Mouse (Mus musculus) lung, postnatal 36 days (tissue): ENCODE measurements at regions not wholly inside any gene's neighbourhood (a gene's known extent, or its start where the extent isn't known, plus 50 kb on each side); places are given as distances from the start of the nearest gene placed in this dataset.
"Not testable (repeated sequence)": the region's sequence is repeated elsewhere in the genome, so short reads cannot be mapped to it uniquely, and the experiment has no call there.

Source experiments
- DNase-seq: peaks from one replicate; pipeline ENCODE4 v3.0.0; 2022; ENCODE audit warnings: mixed read lengths

DNA sequence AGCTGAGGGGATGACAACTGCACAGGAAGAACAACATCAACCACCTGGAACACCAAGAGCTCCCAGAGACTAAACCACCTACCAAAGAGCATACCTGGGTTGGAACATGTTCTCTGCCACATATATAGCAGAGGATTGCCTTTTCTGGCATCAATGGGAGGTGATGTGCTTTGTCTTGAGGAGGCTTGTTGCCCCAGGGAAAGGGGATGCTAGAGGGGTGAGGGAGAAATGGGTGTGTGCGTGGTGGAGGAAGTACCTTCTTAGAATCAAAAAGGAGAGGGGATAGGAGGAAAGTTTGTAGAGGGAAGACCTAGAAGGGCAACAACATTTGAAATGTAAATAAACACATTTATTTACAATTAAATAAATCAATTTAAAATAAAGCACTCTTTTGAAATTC, 358.5 kb upstream of the Pfkp start:
- DNase-seq: no peak

DNA sequence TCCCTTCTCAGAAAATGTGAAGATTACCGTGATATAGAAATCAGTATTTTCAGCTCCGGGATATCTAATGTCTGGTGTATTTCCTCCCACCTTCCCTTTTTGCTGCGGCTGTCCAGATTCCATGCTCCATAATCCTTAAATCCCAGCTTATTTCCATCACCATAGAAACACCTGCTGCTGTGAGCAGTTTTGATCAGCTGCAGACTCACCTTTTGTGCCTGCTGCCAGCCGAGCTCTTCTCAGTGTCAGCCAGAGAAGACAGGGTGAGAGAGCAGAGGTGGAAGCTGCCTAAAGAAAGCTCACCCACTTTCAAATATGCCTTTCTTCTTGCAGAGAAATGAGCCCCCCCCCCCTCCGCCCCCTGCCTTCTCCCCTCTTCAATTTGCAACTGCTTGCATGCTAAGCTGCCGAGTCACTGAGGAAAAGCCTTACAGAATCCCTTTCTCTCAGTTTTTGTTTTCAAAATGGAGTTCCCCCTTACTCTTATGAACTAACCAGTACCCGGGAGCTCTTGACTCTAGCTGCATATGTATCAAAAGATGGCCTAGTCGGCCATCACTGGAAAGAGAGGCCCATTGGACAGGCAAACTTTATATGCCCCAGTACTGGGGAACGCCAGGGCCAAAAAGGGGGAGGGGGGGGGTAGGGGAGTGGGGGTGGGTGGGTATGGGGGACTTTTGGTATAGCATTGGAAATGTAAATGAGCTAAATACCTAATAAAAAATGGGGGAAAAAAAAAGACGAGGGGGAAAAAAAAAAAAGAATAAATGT, 350.1 kb upstream of the Pfkp start:
- not testable (repeated sequence) for DNase-seq

- DNase-seq: no peak
Measured at GRCm38 (mm10) chr13:6998094-6998493, 349.5 kb upstream of the Pfkp start.

- DNase-seq: no peak
Measured at GRCm38 (mm10) chr13:6992323-6992994, 343.9 kb upstream of the Pfkp start.

DNA sequence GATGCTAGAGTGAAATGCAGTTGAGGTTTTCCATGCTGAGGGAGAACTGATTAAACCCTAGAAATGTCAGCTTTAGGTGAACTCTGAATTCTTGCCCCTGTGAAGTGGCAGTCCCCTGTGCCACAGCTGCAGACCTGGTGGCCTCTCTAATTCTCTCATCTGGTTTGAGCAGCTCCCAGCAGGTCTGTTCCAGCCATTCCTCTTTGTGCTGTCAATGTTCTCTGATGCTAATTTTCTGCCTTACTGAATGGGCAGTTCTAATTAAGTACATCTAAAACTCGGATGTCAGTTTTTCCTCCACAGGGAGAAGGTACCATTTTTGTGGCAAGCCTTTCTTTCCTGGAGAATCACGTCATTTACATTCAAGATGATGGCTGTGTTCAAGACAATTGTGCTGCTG, 343.1 kb upstream of the Pfkp start:
- no peak for DNase-seq

DNA sequence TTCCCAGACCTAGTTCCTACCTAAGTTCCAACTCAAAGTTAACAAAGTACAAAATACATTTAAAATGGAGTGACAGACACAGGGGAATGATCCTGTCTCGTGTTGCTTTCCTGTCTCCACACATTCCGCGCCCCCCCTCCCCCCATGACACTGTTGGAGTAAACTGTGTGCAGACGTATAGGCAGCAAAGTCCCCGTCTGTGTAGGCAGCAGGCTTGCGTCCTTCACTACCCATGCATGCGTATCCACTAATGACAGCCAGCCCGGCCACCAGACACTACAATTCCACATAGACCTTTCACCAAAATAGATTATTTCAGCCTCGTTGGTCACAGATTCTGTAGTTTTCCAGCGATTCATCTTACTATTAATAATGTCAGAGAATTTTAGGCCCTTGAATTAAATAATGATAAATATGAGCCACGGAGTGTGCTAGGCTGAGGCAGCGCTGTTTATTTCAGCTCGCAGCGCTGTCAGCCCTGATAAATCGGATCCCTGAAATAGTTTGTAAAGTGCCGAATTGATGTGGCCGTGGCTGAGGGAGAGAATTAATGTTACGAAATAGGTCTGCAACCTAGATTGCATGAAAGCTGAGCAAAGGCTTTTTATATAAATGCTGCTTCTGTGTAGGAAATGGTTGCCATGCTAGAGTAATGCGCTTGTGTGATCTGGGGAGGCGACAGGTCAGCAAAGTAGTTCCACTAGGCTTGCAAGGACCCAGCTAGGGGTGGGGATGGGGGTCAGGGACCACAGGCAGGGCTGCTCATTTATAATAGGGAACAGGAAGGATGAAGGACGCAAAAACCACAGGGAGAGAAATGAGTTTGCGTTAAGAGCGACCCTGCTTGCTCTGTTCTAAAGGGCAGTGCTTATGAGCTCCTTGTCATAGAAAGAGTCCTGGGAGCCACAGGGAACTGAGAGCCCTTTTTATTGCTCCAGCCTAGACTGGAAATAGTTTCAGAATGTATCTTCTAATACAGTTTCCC, 336.7 kb upstream of the Pfkp start:
- DNase-seq: no peak

DNA sequence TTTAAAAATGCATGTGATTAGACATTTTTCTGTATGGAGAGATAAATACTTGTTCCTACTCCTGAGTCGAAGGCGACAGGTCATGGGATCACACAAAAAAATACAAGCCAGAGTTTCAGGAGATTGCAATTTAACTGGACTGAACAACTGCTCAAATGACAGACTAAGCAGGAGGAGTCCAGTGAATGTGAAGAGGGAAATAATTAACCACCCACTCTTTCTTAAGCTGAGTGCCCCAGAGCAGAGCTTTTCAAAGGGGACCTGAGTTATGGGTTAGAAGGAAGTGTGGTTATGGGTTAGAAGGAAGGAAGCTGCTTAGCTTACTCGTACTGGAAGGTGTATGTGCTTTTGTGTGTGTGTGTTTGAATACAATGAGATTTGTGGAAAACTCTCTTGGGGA, 307.1 kb upstream of the Pfkp start:
- no peak for DNase-seq

DNA sequence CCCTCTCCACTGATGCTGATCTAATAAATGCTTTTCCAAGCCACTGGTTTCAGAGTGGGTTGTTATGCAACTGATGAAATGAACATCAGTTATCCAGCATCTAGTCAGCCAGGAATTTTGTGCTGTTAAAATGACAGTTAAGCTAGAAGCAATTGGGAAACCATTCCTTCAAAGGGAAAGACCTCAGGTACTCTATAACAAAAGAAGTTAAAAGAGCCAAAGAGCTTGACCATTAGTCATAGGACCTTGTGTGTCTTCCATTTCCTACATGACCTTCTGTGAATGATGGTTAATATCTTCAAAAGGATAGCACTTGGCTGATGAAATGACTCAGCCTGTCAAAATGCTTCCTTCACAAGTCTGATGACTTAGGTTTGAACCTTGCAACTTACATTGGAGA, 275.6 kb upstream of the Pfkp start:
- DNase-seq: no peak

DNA sequence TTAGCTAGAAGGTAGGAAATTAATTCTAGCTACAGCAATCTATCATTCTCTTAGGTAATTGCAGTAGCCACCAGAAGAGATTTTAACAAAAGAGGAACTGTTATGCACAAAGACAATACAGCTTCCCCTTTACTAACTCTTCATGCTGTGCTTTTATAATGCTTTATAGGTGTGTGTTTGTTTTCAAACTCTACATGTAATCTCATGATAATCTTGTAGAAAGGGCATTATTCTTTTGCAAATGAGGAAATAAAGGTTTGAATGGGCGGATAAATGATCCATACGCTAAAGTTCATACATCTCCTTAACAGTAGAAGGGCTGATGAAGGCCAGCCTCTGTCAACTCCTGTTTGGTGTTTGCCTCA, 273.8 kb upstream of the Pfkp start:
- DNase-seq: no peak

DNA sequence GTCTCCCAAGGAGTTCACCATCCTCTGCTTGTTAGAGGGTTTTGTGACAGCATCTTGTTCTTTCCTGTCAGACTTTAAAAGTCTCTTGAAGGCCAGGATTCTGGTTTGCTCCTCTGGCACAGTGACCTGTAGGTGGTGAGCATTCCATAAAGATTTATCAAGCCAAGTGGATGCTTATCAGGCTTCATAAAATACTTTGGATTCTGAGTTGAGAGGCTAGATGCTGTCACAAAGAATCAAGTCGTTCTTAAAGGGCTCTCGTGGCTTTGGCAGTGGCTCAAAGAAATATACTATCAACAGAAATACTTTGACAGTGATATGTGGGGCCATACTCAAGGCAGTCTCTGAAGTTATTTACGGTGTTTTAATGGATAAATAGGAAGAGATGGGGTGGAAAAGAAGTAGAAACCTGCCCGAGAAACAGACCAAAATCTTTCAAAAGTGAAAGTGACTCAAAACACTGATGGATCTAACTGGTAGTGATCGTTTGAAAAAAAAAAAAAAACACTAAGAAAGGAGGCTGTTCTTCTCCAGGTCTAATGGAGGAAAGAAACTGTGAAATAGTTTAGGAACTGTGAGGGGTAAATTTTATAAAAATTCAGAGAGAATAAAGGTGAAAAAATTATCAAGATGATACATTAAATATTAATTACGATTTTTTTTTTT, 273.2 kb upstream of the Pfkp start:
- DNase-seq: peak; percentile 44

DNA sequence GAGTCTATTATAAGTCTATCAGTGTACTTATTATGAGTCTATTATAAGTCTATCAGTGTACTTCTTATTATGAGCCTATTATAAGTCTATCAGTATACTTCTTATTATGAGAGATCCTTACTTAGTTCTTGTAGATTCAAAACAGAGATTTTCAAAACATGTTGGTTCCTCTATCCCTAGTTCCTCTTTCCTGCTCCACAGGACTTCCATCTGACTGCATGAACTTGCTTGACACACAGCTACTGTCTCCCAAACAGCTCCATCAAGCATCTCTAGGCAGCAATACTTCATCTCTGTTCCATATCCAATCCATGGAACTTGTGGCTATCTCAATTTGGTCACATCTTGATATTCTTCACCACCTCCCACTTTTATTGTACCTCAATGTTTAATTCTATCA, 257.4 kb upstream of the Pfkp start:
- DNase-seq: no peak

DNA sequence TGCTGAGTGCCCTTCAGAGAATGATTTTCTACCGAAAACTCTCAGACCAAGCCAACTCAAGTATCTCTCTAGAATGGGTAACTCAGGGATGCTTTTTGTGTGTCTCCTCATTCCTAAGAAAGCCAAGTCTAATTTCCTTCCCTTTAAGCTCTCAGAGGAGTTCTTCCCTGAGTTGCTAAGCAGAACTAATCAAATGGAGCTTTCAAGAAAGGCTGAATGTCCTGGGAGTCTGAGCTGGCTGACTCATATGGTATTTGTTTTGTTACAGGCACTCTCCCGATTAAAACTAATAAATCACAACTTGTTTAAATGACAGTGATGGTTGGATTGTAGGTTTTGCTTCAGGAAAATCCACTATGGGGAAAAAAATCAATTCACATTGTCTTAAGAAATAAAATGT, 253.1 kb upstream of the Pfkp start:
- no peak for DNase-seq

DNA sequence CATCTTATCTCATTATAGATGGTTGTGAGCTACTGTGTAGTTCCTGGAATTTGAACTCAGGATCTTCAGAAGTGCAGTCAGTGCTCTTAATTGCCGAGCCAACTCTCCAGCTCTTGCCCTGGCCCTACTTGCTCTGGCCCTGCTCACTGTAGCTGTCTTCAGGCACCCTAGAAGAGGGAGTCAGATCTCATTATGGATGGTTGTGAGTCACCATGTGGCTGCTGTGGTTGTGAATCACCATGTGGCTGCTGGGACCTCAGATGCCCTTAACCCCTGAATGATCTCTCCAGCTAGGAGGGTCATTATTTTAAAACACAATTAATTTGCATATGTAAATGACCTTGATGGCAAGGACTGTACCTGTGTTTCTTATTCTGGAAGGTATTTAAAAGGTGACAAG, 249.1 kb upstream of the Pfkp start:
- no peak for DNase-seq

DNA sequence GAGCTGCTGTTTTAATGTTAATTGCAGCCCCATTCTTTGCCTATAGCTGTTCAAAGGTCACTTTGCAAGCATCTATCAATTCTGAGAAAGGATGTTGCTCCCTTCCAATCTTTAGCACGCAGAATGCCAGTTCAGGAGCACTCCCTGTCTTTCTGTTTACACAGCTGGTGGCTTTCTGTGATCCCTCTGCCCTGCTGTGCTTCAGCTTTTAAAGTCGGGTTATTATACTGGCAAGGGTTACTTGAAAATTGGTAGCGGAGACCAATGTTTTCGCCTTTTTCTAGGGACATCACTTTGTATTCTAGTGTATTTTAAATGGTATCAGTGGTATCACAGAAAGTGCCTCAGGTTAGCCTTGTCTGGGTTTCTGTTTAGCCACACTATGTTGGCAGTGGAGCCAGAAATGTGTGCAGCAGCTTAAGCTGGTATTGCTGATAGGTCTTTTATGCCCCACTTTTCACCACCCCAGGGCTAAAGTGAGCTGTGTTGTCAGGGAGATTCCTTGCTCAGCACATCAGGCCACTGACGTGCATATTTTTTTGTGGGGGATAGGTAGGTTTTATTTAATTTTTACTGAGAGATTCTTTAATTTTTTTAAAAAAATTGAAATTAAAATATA, 243.0 kb upstream of the Pfkp start:
- DNase-seq: no peak

- peak; percentile 70 for DNase-seq
Measured at GRCm38 (mm10) chr13:6889446-6889845, 240.9 kb upstream of the Pfkp start.

DNA sequence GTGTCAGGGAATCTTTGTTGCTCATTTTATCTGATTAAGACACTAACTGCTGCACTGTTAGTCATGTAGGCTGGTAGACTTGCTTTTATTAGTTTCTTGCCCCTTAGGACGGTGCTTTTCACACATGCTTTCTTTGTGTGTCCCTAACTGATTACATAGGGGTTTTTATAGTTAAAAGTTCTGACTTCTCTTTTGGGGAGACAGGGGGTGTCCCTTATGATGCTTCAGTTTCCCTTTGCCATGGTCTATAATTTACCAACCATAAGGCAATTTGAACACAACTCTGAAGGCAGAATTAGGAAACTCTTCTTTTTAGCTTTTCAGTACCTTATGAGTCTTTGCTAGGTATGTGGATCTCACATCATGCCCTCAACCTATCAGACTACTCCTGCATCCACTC, 239.8 kb upstream of the Pfkp start:
- no peak for DNase-seq

- no peak for DNase-seq
Measured at GRCm38 (mm10) chr13:6877018-6877901, 228.7 kb upstream of the Pfkp start.

- DNase-seq: no peak
Measured at GRCm38 (mm10) chr13:6862186-6862585, 213.6 kb upstream of the Pfkp start.

DNA sequence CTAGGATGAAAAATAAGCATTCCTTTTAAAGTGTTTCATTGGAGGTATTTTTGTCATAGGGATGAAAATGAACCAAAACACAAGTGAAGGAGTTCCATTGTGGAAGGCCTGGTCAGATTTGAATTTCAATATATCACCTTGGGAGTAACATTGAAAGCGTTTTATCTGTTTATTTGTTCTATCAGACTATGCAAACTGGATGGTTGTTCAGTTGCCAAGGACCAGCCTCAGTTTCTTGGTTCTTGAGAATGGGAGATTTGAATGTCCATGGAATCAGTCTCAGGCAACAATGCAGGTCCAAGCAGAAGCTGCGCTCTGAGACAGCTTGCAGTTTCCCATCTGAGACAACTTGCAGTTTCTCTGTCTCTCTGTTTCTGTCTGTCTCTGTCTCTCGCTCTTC, 211.0 kb upstream of the Pfkp start:
- no peak for DNase-seq

- DNase-seq: no peak
Measured at GRCm38 (mm10) chr13:6855199-6856148, 206.9 kb upstream of the Pfkp start.
